Mouse (Mus musculus) stomach, embryonic 15.5 days (tissue): ENCODE data around the gene Unc45a. TPM values are rescaled to one million over a fixed set of nuclear protein-coding genes. Genes with fewer than 3 reads are reported as not detected.

Experiments used
- polyA plus RNA-seq: library from polyadenylated mRNA; unstranded; fragments of >200 nt; fragmentation: Nextera tagmentation; extraction: Ambion mirVana; gene quantifications from 2 replicates; pipeline ENCODE4 v1.2.1, GENCODE M21; 2015

Unc45a gene
- polyA plus RNA-seq, 1 experiment from 2014 or later = 38.3 TPM

Other genes starting within 250 kb of the Unc45a start
- 595 and 631 TPM in 2 replicates for gene Idh2, start 225.6 kb downstream of the Unc45a start, polyA plus RNA-seq
- gene Sema4b, start 154.2 kb downstream of the Unc45a start, polyA plus RNA-seq = 22.1 and 23.8 TPM in 2 replicates
- 157 and 158 TPM in 2 replicates for gene Cib1, start 108.2 kb downstream of the Unc45a start, polyA plus RNA-seq
- 5.2 and 5.3 TPM in 2 replicates for gene Gdpgp1, start 108.1 kb downstream of the Unc45a start, polyA plus RNA-seq
- 1.1 and 1.6 TPM in 2 replicates for gene Ttll13, start 94.6 kb downstream of the Unc45a start, polyA plus RNA-seq
- gene Ngrn, start 79.8 kb downstream of the Unc45a start, polyA plus RNA-seq = 47.3 and 52.0 TPM in 2 replicates
- gene Vps33b, start 71.4 kb downstream of the Unc45a start, polyA plus RNA-seq = 12.9 and 15.6 TPM in 2 replicates
- 139 and 142 TPM in 2 replicates for gene Prc1, start 46.6 kb downstream of the Unc45a start, polyA plus RNA-seq
- gene Rccd1, start 16.6 kb downstream of the Unc45a start, polyA plus RNA-seq = 10.0 and 13.8 TPM in 2 replicates
- 16.4 and 20.1 TPM in 2 replicates for gene Hddc3, start 2.1 kb upstream of the Unc45a start, polyA plus RNA-seq
- 16.3 and 16.4 TPM in 2 replicates for gene Man2a2, start 30.4 kb upstream of the Unc45a start, polyA plus RNA-seq
- gene Fes, start 46.9 kb upstream of the Unc45a start, polyA plus RNA-seq = 12.5 and 13.5 TPM in 2 replicates
- 11.6 and 12.5 TPM in 2 replicates for gene Furin, start 64.4 kb upstream of the Unc45a start, polyA plus RNA-seq
- gene Blm, start 194.1 kb upstream of the Unc45a start, polyA plus RNA-seq = 18.5 and 21.6 TPM in 2 replicates